Mouse (Mus musculus) neutrophil, adult 59 days (primary cell): ENCODE data around the gene Pkd1l2. TPM values are rescaled to one million over a fixed set of nuclear protein-coding genes. Genes with fewer than 3 reads are reported as not detected.

Experiments
- total RNA-seq, 2 experiments: library from RNA; stranded (reverse); gene quantifications; 1 replicate in 1 of 2; 2 replicates in 1 of 2; pipeline ENCODE4 v1.2.4; 2023

Pkd1l2 gene
- total RNA-seq: under 1 TPM; 0.07 to 0.13 TPM

GRCm38 (mm10) chr8:117082399-117082872 lies at the start of gene Pkd1l2:
Pkd1l2 (minus strand) TSS chr8:117082449.

GRCm38 (mm10) chr8:117095647-117096046 lies 13.4 kb upstream of the Pkd1l2 start, which contains the start of gene Bco1:
Bco1 (plus strand) TSS chr8:117095854.

GRCm38 (mm10) chr8:116993095-116993867 lies 89.0 kb downstream of the Pkd1l2 start, which contains the start of gene Gcsh:
Gcsh (minus strand) TSS chr8:116993537.

GRCm38 (mm10) chr8:116978631-116979256 lies 103.5 kb downstream of the Pkd1l2 start, which contains the start of gene 1700030J22Rik:
1700030J22Rik (minus strand) TSS chr8:116978959.

Other genes starting within 250 kb of the Pkd1l2 start
- gene Cmc2, start 161.0 kb downstream of the Pkd1l2 start, total RNA-seq: 10 to 100 TPM in 1 of 2 experiments, 1 to 10 TPM in 1; 9.2 to 12.2 TPM
- 10 to 100 TPM; 15.8 to 15.9 TPM for gene Cenpn, start 160.7 kb downstream of the Pkd1l2 start, total RNA-seq
- gene Atmin, start 139.1 kb downstream of the Pkd1l2 start, total RNA-seq: 10 to 100 TPM in 1 of 2 experiments, 1 to 10 TPM in 1; 7.8 to 11.0 TPM
- gene 1700030J22Rik, start 103.5 kb downstream of the Pkd1l2 start, total RNA-seq: under 1 TPM; 0.16 to 0.42 TPM
- gene Gcsh, start 88.9 kb downstream of the Pkd1l2 start, total RNA-seq: 1 to 10 TPM; 5.4 to 6.1 TPM
- not detected for gene Bco1, start 13.4 kb upstream of the Pkd1l2 start, total RNA-seq
- 1 to 10 TPM; 5.2 to 5.4 TPM for gene Gan, start 75.7 kb upstream of the Pkd1l2 start, total RNA-seq
- gene Cmip, start 174.6 kb upstream of the Pkd1l2 start, total RNA-seq: 100 to 1,000 TPM; 221 to 231 TPM